Mouse (Mus musculus): ENCODE data around the gene Trap1. TPM values are rescaled to one million over a fixed set of nuclear protein-coding genes. Genes with fewer than 3 reads are reported as not detected.

The Trap1 gene
- 125 and 198 TPM in 2 replicates for polyA plus RNA-seq (2012; ENCODE audit: low replicate concordance)

DNA sequence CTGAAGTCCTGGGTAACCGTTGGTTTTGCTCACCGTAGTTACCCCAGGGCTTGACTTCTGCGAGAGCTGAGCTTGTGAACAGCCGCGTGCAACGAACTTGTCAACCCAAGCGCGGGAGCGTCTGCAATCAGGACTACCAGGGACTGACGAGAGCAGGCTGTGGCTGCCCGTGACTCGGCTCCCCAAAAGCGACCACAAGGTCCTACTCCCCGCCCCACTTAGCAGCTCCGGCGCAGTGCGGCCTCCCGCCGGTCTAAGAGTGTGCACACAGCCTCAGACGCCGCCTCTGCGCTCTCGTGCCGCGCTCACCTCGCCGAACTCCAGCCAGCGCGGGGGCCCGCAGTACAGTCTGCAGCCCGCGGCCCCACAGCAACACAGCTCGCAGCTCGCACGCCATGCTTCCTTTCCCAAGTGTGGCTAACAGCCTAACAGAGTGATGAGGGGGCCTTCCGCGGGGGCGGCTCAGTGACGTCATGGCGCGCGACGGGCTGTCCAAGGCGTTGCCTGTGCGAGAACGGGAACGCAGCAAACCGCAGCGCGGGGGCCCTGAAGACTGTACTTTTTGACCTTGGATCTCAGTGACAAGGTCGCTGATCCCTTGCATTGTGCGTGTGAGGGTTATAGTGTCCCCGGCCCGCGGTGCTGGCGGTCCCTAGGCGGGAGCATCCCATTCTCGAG, at the start of gene Trap1:
Trap1 (minus strand) TSS at position 444 of the 678 bp plus-strand sequence.

DNA sequence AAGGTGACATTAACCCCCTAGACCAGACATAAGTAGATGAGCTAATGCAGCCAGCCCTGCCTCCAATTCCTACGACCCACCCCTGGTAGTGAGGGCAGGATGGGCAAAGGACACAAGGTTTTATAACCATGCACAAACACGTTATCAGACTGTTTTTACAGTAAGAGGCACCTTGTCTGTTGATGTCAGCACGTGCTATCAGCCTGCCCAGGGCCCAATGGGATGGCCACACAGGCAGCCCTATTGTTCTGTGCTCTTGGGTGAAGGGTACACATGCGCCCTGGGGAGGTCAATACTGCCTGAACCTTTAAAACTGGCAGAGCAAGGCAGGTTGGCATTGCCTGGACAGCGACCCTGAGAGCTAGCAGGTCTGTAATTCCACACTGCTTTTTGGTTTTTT, 40.8 kb downstream of the Trap1 start, which contains the start of gene Dnase1:
Dnase1 (plus strand) TSS at position 136 of the 400 bp plus-strand sequence.

DNA sequence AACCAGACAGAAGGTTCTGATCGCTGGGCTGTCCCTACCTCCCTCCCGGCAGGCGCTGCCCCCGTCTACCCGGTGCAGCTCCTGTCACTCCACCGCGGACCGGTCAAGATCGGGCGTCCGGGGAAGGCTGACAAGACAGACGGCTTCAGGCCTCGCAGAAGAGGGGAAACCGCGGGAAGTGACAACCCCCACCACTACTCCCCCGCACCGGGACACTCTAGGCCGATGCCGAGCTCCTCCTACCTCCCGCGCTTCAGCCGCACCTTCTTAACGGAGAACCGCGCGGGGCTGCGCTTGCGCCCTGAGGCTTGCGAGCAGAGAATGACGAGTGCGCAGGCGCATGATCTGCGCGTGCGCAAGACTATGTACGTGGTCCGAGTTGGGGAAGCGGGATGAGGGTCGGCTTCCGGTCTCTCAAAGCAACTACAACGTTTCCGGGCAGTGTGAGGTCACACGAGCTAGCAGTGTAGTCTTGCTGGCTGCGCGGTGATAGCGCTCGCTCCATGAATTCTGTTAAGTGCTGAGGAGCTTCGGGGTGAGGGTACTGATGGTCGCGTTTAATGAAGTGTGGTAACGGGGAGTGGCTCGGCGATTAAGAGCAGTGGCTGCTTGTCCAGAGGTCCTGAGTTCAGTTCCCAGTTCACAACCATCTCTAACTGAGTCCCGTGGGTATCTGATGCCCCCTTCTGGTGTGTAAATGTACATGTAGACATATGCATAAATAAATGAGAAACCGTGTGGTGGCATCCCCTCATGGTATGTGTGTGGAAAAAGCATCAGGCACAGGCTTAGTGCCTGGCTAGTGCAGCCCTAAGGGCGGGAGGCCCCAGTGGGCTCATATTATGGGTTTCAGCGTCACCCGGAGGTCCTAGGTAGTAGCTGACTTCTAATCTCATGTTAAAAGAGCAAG, 73.9 kb downstream of the Trap1 start, which contains the start of gene Slx4:
Slx4 (minus strand) TSS at position 282 of the 910 bp plus-strand sequence.

Other genes with a start within 250 kb of the Trap1 start
- 0.15 TPM in 1 of 2 replicates, not detected in the other for gene Olfr15, start 246.9 kb downstream of the Trap1 start, polyA plus RNA-seq (2012; ENCODE audit: low replicate concordance)
- 0.21 and 0.22 TPM in 2 replicates for gene Zfp174, start 230.6 kb downstream of the Trap1 start, polyA plus RNA-seq (2012; ENCODE audit: low replicate concordance)
- gene Naa60, start 205.5 kb downstream of the Trap1 start, polyA plus RNA-seq (2012; ENCODE audit: low replicate concordance) = 53.2 and 61.9 TPM in 2 replicates
- 6.7 and 8.3 TPM in 2 replicates for gene Zfp597, start 193.3 kb downstream of the Trap1 start, polyA plus RNA-seq (2012; ENCODE audit: low replicate concordance)
- not detected in 2 replicates for gene Gm20695, start 193.2 kb downstream of the Trap1 start, polyA plus RNA-seq (2012; ENCODE audit: low replicate concordance)
- gene 1700037C18Rik, start 169.1 kb downstream of the Trap1 start, polyA plus RNA-seq (2012; ENCODE audit: low replicate concordance) = 16.6 and 29.0 TPM in 2 replicates
- 18.8 and 31.8 TPM in 2 replicates for gene Cluap1, start 169.0 kb downstream of the Trap1 start, polyA plus RNA-seq (2012; ENCODE audit: low replicate concordance)
- 4.5 and 5.5 TPM in 2 replicates for gene Nlrc3, start 101.2 kb downstream of the Trap1 start, polyA plus RNA-seq (2012; ENCODE audit: low replicate concordance)
- 13.6 and 28.3 TPM in 2 replicates for gene Slx4, start 74.1 kb downstream of the Trap1 start, polyA plus RNA-seq (2012; ENCODE audit: low replicate concordance)
- gene Dnase1, start 40.9 kb downstream of the Trap1 start, polyA plus RNA-seq (2012; ENCODE audit: low replicate concordance) = not detected in 2 replicates
- 28.8 and 51.1 TPM in 2 replicates for gene Crebbp, start 136.2 kb upstream of the Trap1 start, polyA plus RNA-seq (2012; ENCODE audit: low replicate concordance)